Comparison of ENCODE assay signal across 10 mouse cellular contexts in genomic region chr19:45230848-45231382, GRCm38 (mm10). TPM values are rescaled to one million over a fixed set of nuclear protein-coding genes. Genes with fewer than 3 reads are reported as not detected.
A peak's percentile ranks its signal among the peaks of the same experiment; 100 is the strongest.
DNase-seq lines count a peak whose midpoint lies in the region; ATAC-seq and TF ChIP-seq lines count a peak whose summit lies in the region.
"Had no signal": no experiment of that assay in that cellular context is flagged by ENCODE, and none has a peak within 500 bp of the region (broad histone marks: within the 10 kb centered on the region; RNA-seq: fewer than 3 reads in every experiment).

No protein-coding gene starts in this region.

- H3K36me3 ChIP-seq in liver, embryonic 12.5 days = no peaks in the 10 kb centered on the region
- no peaks in the 10 kb centered on the region for H3K36me3 ChIP-seq in forebrain, embryonic 11.5 days (ENCODE audit: control insufficient read depth, insufficient read depth, low read length)
- no peaks in the 10 kb centered on the region for H3K36me3 ChIP-seq in intestine, postnatal 0 days (ENCODE audit: control insufficient read depth, insufficient read depth)
- H3K36me3 ChIP-seq in neural tube, embryonic 14.5 days (ENCODE audit: control insufficient read depth, insufficient read depth, low read length) = no peaks in the 10 kb centered on the region

- H3K27me3 ChIP-seq in liver, embryonic 12.5 days (replicated peaks) = peaks cover 100% of the 10 kb centered on the region
- peaks cover 90% of the 10 kb centered on the region for H3K27me3 ChIP-seq in forebrain, embryonic 11.5 days (ENCODE audit: control insufficient read depth, insufficient read depth, low read length)
- peaks cover 99% of the 10 kb centered on the region for H3K27me3 ChIP-seq in intestine, postnatal 0 days (replicated peaks; ENCODE audit: control insufficient read depth, insufficient read depth, low read length)
- H3K27me3 ChIP-seq in neural tube, embryonic 14.5 days (ENCODE audit: control insufficient read depth, insufficient read depth, low read length) = peaks cover 8% of the 10 kb centered on the region

- no peak for ATAC-seq in liver, embryonic 12.5 days
- ATAC-seq in forebrain, embryonic 11.5 days (replicated peaks; ENCODE audit: low FRiP score) = peak; percentile 49
- ATAC-seq in intestine, postnatal 0 days = no peak
- ATAC-seq in neural tube, embryonic 14.5 days (ENCODE audit: low read depth) = peak; percentile 56; the same call in 1 of the 2 replicates

- H3K4me2 ChIP-seq in liver, embryonic 12.5 days = 0 out of 2 replicates have a peak overlapping the region, but pooled peaks have one; percentile 6
- peak overlapping the region; percentile 35 for H3K4me2 ChIP-seq in forebrain, embryonic 11.5 days (ENCODE audit: low read depth, low read length, severe bottlenecking)
- no peak overlapping the region for H3K4me2 ChIP-seq in intestine, postnatal 0 days (replicated peaks; ENCODE audit: low read depth)
- H3K4me2 ChIP-seq in neural tube, embryonic 14.5 days (ENCODE audit: low read depth, low read length) = peak overlapping the region; percentile 57

- no peak for DNase-seq in liver
- DNase-seq in forebrain, embryonic 11.5 days (ENCODE audit: low spot score) = peak; percentile 62
- DNase-seq in right cerebral cortex, adult 2 months (ENCODE audit: low spot score in 2 of 2) = no peak
- DNase-seq in adrenal gland, adult 8-10 months = no peak
- DNase-seq: kidney, adult 2 months; thymus, adult 18-20 months had no signal

- no peak overlapping the region for H3K27ac ChIP-seq in liver, embryonic 12.5 days
- H3K27ac ChIP-seq in forebrain, embryonic 11.5 days (ENCODE audit: low read depth, low read length) = no peak overlapping the region
- H3K27ac ChIP-seq in intestine, postnatal 0 days (ENCODE audit: low read depth, low read length) = no peak overlapping the region
- peak overlapping the region; percentile 97 for H3K27ac ChIP-seq in neural tube, embryonic 14.5 days (ENCODE audit: low read depth, low read length)

- H3K4me1 ChIP-seq in liver, embryonic 12.5 days = peaks cover 31% of the 10 kb centered on the region; the same call in 1 of the 2 replicates
- peaks cover 13% of the 10 kb centered on the region for H3K4me1 ChIP-seq in forebrain, embryonic 11.5 days (replicated peaks; ENCODE audit: control insufficient read depth, insufficient read depth, low read length)
- no peaks in the 10 kb centered on the region for H3K4me1 ChIP-seq in intestine, postnatal 0 days (replicated peaks; ENCODE audit: control insufficient read depth, insufficient read depth, low read length)
- H3K4me1 ChIP-seq in neural tube, embryonic 14.5 days (ENCODE audit: control insufficient read depth, insufficient read depth, low read length) = peaks cover 31% of the 10 kb centered on the region; the same call in 1 of the 2 replicates

- no peaks in the 10 kb centered on the region for H3K9me3 ChIP-seq in liver, embryonic 12.5 days (replicated peaks)
- no peaks in the 10 kb centered on the region for H3K9me3 ChIP-seq in forebrain, embryonic 11.5 days (ENCODE audit: control insufficient read depth, low read length)
- H3K9me3 ChIP-seq in intestine, postnatal 0 days (ENCODE audit: control insufficient read depth) = no peaks in the 10 kb centered on the region
- no peaks in the 10 kb centered on the region for H3K9me3 ChIP-seq in neural tube, embryonic 14.5 days (ENCODE audit: control insufficient read depth, low read length)

- 3% methylated on average over 44 of the region's 51 CpGs for WGBS in liver, embryonic 12.5 days (ENCODE audit: insufficient replicate concordance)
- WGBS in forebrain, embryonic 11.5 days = 2% methylated on average over 40 of the region's 51 CpGs
- 1% methylated on average over 48 of the region's 51 CpGs for WGBS in intestine, postnatal 0 days
- WGBS in neural tube, embryonic 14.5 days = 0% methylated on average over 20 of the region's 51 CpGs

- H3K9ac ChIP-seq in liver, embryonic 12.5 days = no peak overlapping the region
- H3K9ac ChIP-seq in forebrain, embryonic 11.5 days (ENCODE audit: low read length) = no peak overlapping the region
- no peak overlapping the region for H3K9ac ChIP-seq in intestine, postnatal 0 days (ENCODE audit: low read depth, low read length)
- H3K9ac ChIP-seq in neural tube, embryonic 14.5 days (replicated peaks; ENCODE audit: low read depth, low read length) = peak overlapping the region; percentile 92

- TF ChIP-seq CTCF in intestine, postnatal 0 days (IDR thresholded peaks at IDR 0.05; ENCODE audit: low read depth) = no peak

- H3K4me3 ChIP-seq in liver, embryonic 12.5 days = peak overlapping the region; percentile 19
- H3K4me3 ChIP-seq in forebrain, embryonic 11.5 days (ENCODE audit: low read depth, low read length) = peak overlapping the region; percentile 19
- peak overlapping the region; percentile 20; the same call in 1 of the 2 replicates for H3K4me3 ChIP-seq in intestine, postnatal 0 days (ENCODE audit: low read depth, low read length)
- peak overlapping the region; percentile 65 for H3K4me3 ChIP-seq in neural tube, embryonic 14.5 days (ENCODE audit: low read depth, low read length)

RNA-seq across cellular contexts. Expression of gene Lbx1, which starts 4.7 kb away (rescaled TPM):
- polyA plus RNA-seq in liver, embryonic 12.5 days (2016; fragmentation: Nextera tagmentation; extraction: Ambion mirVana) = 0.07 and 0.08 TPM in 2 replicates
- 0.11 TPM in 1 of 2 replicates, not detected in the other for polyA plus RNA-seq in forebrain, embryonic 11.5 days (2014; fragmentation: Nextera tagmentation; extraction: Ambion mirVana)
- polyA plus RNA-seq in intestine, postnatal 0 days (2015; fragmentation: Nextera tagmentation; extraction: Ambion mirVana) = not detected in 2 replicates
- polyA plus RNA-seq in neural tube, embryonic 14.5 days (2014; fragmentation: Nextera tagmentation; extraction: Ambion mirVana) = 23.0 and 24.3 TPM in 2 replicates
- not detected for total RNA-seq in adrenal gland, adult 8-10 months (2022)
- polyA plus RNA-seq: liver, embryonic 16.5 days had no signal

Comparison
In these comparisons a context has a peak if more than half of its experiments do, and no peak if none do; other contexts are left out.
1. ATAC-seq: peak in forebrain, embryonic 11.5 days (single experiment) and neural tube, embryonic 14.5 days (single experiment); none in liver, embryonic 12.5 days (single experiment) and intestine, postnatal 0 days (single experiment).
2. RNA of gene Lbx1, which starts 4.7 kb away (polyA plus RNA-seq): 23.0 to 24.3 TPM in neural tube, embryonic 14.5 days; 0.07 to 0.08 TPM in liver, embryonic 12.5 days, 0.11 TPM in forebrain, embryonic 11.5 days and not detected in intestine, postnatal 0 days; every median in the first group is over 10 times any median in the second.
3. Peak in every context shown above with its lines, with median percentiles within 50 percentile points of each other: H3K4me3 ChIP-seq.